Mouse (Mus musculus) hindbrain, embryonic 13.5 days (tissue): ENCODE data around the gene Dpyd. TPM values are rescaled to one million over a fixed set of nuclear protein-coding genes. Genes with fewer than 3 reads are reported as not detected.

Experiments used
- ATAC-seq: fragments of 200-750 bp; cut with Nextera tagmentation; 2 replicates; pipeline ENCODE4 v1.8.0; 2017; ENCODE audit warnings: moderate TSS enrichment; ENCODE audit not compliant: low FRiP score
- H3K27ac ChIP-seq: fragments of 300-500 bp; sonication (generic); 2 replicates; pipeline ENCODE4 v1.5.1; 2015; ENCODE audit warnings: inconsistent platforms, mild to moderate bottlenecking, moderate library complexity
- H3K27me3 ChIP-seq: fragments of 300-500 bp; sonication (generic); 2 replicates; pipeline ENCODE4 v1.6.1; 2015; ENCODE audit warnings: mild to moderate bottlenecking, inconsistent platforms
- H3K36me3 ChIP-seq: fragments of 300-500 bp; sonication (generic); 2 replicates; pipeline ENCODE4 v1.6.1; 2015; ENCODE audit warnings: mild to moderate bottlenecking, inconsistent platforms
- H3K4me1 ChIP-seq: fragments of 300-500 bp; sonication (generic); replicated peaks from 2 replicates; pipeline ENCODE4 v1.6.1; 2015; ENCODE audit warnings: inconsistent platforms
- H3K4me2 ChIP-seq: fragments of 300-500 bp; sonication (generic); 2 replicates; pipeline ENCODE4 v1.6.1; 2015; ENCODE audit warnings: inconsistent platforms, mild to moderate bottlenecking, moderate library complexity
- H3K4me3 ChIP-seq: fragments of 300-500 bp; sonication (generic); 2 replicates; pipeline ENCODE4 v1.5.1; 2015; ENCODE audit warnings: mild to moderate bottlenecking, inconsistent platforms
- H3K9ac ChIP-seq: fragments of 300-500 bp; sonication (generic); 2 replicates; pipeline ENCODE4 v1.6.1; 2015; ENCODE audit warnings: mild to moderate bottlenecking, inconsistent platforms
- H3K9me3 ChIP-seq: fragments of 300-500 bp; sonication (generic); 2 replicates; pipeline ENCODE4 v1.6.1; 2016; ENCODE audit warnings: inconsistent platforms
- WGBS: fragments of 180-500 bp; shearing (Covaris S2); methylation state at CpG from one replicate; pipeline ENCODE4 v1.1.7; 2015; 5-methylcytosine and 5-hydroxymethylcytosine counted together
- polyA plus RNA-seq: library from polyadenylated mRNA; unstranded; fragments of >200 nt; fragmentation: Nextera tagmentation; extraction: Ambion mirVana; gene quantifications from 2 replicates; pipeline ENCODE4 v1.2.1, GENCODE M21; 2015

Gene Dpyd
- polyA plus RNA-seq, 1 experiment from 2014 or later, result 4.3 TPM

GRCm38 (mm10) chr3:119154604-119155444, 592.9 kb downstream of the Dpyd start:
- Histone ChIP-seq H3K9me3 (no peaks in the 10 kb centered on the region), H3K36me3 (no peaks in the 10 kb centered on the region), H3K9ac (peak overlapping the region; percentile 66), H3K4me1 (peaks cover 14% of the 10 kb centered on the region), H3K27me3 (0 out of 2 replicates have a peak, but pooled peaks cover 4% of the 10 kb centered on the region), H3K4me2 (peak overlapping the region; percentile 55), H3K27ac (peak overlapping the region; percentile 72), H3K4me3 (peak overlapping the region; percentile 32)
- peak; percentile 90 for ATAC-seq
- WGBS, result 8% methylated on average over 17 of the region's 17 CpGs

- WGBS, result 91% methylated on average over 4 of the region's 4 CpGs
- H3K27me3 ChIP-seq, result 0 out of 2 replicates have a peak, but pooled peaks cover 4% of the 10 kb centered on the region
- H3K9me3 ChIP-seq, result no peaks in the 10 kb centered on the region
- no peak overlapping the region for H3K4me2 ChIP-seq
- no peak for ATAC-seq
- no peak overlapping the region for H3K4me3 ChIP-seq
- H3K36me3 ChIP-seq, result no peaks in the 10 kb centered on the region
- no peak overlapping the region for H3K27ac ChIP-seq
- H3K4me1 ChIP-seq, result peaks cover 14% of the 10 kb centered on the region
- H3K9ac ChIP-seq, result no peak overlapping the region
These were observed 596.7 kb downstream of the Dpyd start for GRCm38 (mm10) chr3:119158670-119159069.

GRCm38 (mm10) chr3:119165691-119166090, 603.8 kb downstream of the Dpyd start:
- no peak overlapping the region for H3K9ac ChIP-seq
- ATAC-seq, result no peak
- H3K4me2 ChIP-seq, result no peak overlapping the region
- H3K27me3 ChIP-seq, result no peaks in the 10 kb centered on the region
- H3K4me3 ChIP-seq, result no peak overlapping the region
- H3K27ac ChIP-seq, result no peak overlapping the region
- no peaks in the 10 kb centered on the region for H3K9me3 ChIP-seq
- WGBS, result 45% methylated on average over 6 of the region's 6 CpGs
- H3K4me1 ChIP-seq, result peaks cover 5% of the 10 kb centered on the region; the same call in 1 of the 2 replicates
- no peaks in the 10 kb centered on the region for H3K36me3 ChIP-seq

- 18% methylated on average over 2 of the region's 2 CpGs for WGBS
- H3K4me1 ChIP-seq, result peaks cover 5% of the 10 kb centered on the region; the same call in 1 of the 2 replicates
These were observed 606.2 kb downstream of the Dpyd start for GRCm38 (mm10) chr3:119168166-119168565.

GRCm38 (mm10) chr3:119168661-119169060, 606.7 kb downstream of the Dpyd start:
- Histone ChIP-seq H3K4me1 (peaks cover 5% of the 10 kb centered on the region; the same call in 1 of the 2 replicates), H3K4me3 (no peak overlapping the region), H3K36me3 (no peaks in the 10 kb centered on the region), H3K9ac (no peak overlapping the region), H3K27me3 (no peaks in the 10 kb centered on the region), H3K9me3 (no peaks in the 10 kb centered on the region), H3K4me2 (no peak overlapping the region), H3K27ac (no peak overlapping the region)
- 28% methylated on average over 1 of the region's 1 CpGs for WGBS
- no peak for ATAC-seq

More at GRCm38 (mm10) chr3:119168166-119168565, 606.2 kb downstream of the Dpyd start:
- H3K9me3 ChIP-seq, result no peaks in the 10 kb centered on the region
- no peaks in the 10 kb centered on the region for H3K27me3 ChIP-seq
- no peak overlapping the region for H3K9ac ChIP-seq
- H3K4me3 ChIP-seq, result no peak overlapping the region
- no peak overlapping the region for H3K4me2 ChIP-seq
- no peaks in the 10 kb centered on the region for H3K36me3 ChIP-seq
- ATAC-seq, result no peak
- no peak overlapping the region for H3K27ac ChIP-seq

GRCm38 (mm10) chr3:119183261-119183660, 621.3 kb downstream of the Dpyd start:
- Histone ChIP-seq H3K27me3 (no peaks in the 10 kb centered on the region), H3K9me3 (no peaks in the 10 kb centered on the region), H3K9ac (no peak overlapping the region), H3K27ac (no peak overlapping the region), H3K4me3 (no peak overlapping the region), H3K4me2 (no peak overlapping the region), H3K36me3 (no peaks in the 10 kb centered on the region), H3K4me1 (no peaks in the 10 kb centered on the region)
- no peak for ATAC-seq
- WGBS, result 95% methylated on average over 3 of the region's 3 CpGs

GRCm38 (mm10) chr3:119194071-119194470, 632.1 kb downstream of the Dpyd start:
- no peak overlapping the region for H3K27ac ChIP-seq
- no peaks in the 10 kb centered on the region for H3K36me3 ChIP-seq
- no peak overlapping the region for H3K4me3 ChIP-seq
- 86% methylated on average over 6 of the region's 6 CpGs for WGBS
- H3K9me3 ChIP-seq, result no peaks in the 10 kb centered on the region
- H3K4me2 ChIP-seq, result no peak overlapping the region
- no peak for ATAC-seq
- no peak overlapping the region for H3K9ac ChIP-seq
- H3K4me1 ChIP-seq, result no peaks in the 10 kb centered on the region
- H3K27me3 ChIP-seq, result no peaks in the 10 kb centered on the region

GRCm38 (mm10) chr3:119195613-119196012, 633.7 kb downstream of the Dpyd start:
- H3K4me1 ChIP-seq, result no peaks in the 10 kb centered on the region
- H3K27ac ChIP-seq, result no peak overlapping the region
- H3K9me3 ChIP-seq, result no peaks in the 10 kb centered on the region
- 71% methylated on average over 4 of the region's 4 CpGs for WGBS
- no peak overlapping the region for H3K9ac ChIP-seq
- ATAC-seq, result no peak
- no peak overlapping the region for H3K4me3 ChIP-seq
- no peak overlapping the region for H3K4me2 ChIP-seq
- no peaks in the 10 kb centered on the region for H3K27me3 ChIP-seq
- H3K36me3 ChIP-seq, result no peaks in the 10 kb centered on the region

- no peak overlapping the region for H3K4me3 ChIP-seq
- no peak overlapping the region for H3K27ac ChIP-seq
- no peaks in the 10 kb centered on the region for H3K27me3 ChIP-seq
- no peak overlapping the region for H3K4me2 ChIP-seq
- no peaks in the 10 kb centered on the region for H3K4me1 ChIP-seq
- 61% methylated on average over 2 of the region's 2 CpGs for WGBS
- H3K36me3 ChIP-seq, result no peaks in the 10 kb centered on the region
- no peaks in the 10 kb centered on the region for H3K9me3 ChIP-seq
- H3K9ac ChIP-seq, result no peak overlapping the region
- ATAC-seq, result no peak
These were observed 659.0 kb downstream of the Dpyd start for GRCm38 (mm10) chr3:119220763-119221412.

- Histone ChIP-seq H3K4me2 (no peak overlapping the region), H3K4me1 (no peaks in the 10 kb centered on the region), H3K9me3 (no peaks in the 10 kb centered on the region), H3K27me3 (no peaks in the 10 kb centered on the region), H3K9ac (no peak overlapping the region), H3K36me3 (no peaks in the 10 kb centered on the region), H3K4me3 (no peak overlapping the region), H3K27ac (no peak overlapping the region)
- no peak for ATAC-seq
- 91% methylated on average over 3 of the region's 3 CpGs for WGBS
These were observed 681.3 kb downstream of the Dpyd start for GRCm38 (mm10) chr3:119243181-119243580.

- H3K4me2 ChIP-seq, result no peak overlapping the region
- no peaks in the 10 kb centered on the region for H3K4me1 ChIP-seq
- no peaks in the 10 kb centered on the region for H3K27me3 ChIP-seq
- H3K4me3 ChIP-seq, result no peak overlapping the region
- H3K9ac ChIP-seq, result no peak overlapping the region
- no peak overlapping the region for H3K27ac ChIP-seq
- ATAC-seq, result no peak
- H3K9me3 ChIP-seq, result no peaks in the 10 kb centered on the region
- H3K36me3 ChIP-seq, result no peaks in the 10 kb centered on the region
- 46% methylated on average over 5 of the region's 5 CpGs for WGBS
These were observed 694.6 kb downstream of the Dpyd start for GRCm38 (mm10) chr3:119256516-119256915.

- 88% methylated on average over 2 of the region's 2 CpGs for WGBS
- no peak overlapping the region for H3K27ac ChIP-seq
- ATAC-seq, result no peak
- H3K27me3 ChIP-seq, result no peaks in the 10 kb centered on the region
- no peak overlapping the region for H3K9ac ChIP-seq
- H3K4me2 ChIP-seq, result no peak overlapping the region
- H3K4me3 ChIP-seq, result no peak overlapping the region
- no peaks in the 10 kb centered on the region for H3K9me3 ChIP-seq
- no peaks in the 10 kb centered on the region for H3K36me3 ChIP-seq
- no peaks in the 10 kb centered on the region for H3K4me1 ChIP-seq
These were observed 713.3 kb downstream of the Dpyd start for GRCm38 (mm10) chr3:119275241-119275640.
